Mouse (Mus musculus): Measurements from ENCODE around the gene Spp1. TPM values are rescaled to one million over a fixed set of nuclear protein-coding genes. Genes with fewer than 3 reads are reported as not detected.
"Not testable (repeated sequence)": the region's sequence is repeated elsewhere in the genome, so short reads cannot be mapped to it uniquely, and the experiment has no call there.

The Spp1 gene
- total and polyA plus RNA-seq, 2 experiments = 16.7 to 39.8 TPM

DNA sequence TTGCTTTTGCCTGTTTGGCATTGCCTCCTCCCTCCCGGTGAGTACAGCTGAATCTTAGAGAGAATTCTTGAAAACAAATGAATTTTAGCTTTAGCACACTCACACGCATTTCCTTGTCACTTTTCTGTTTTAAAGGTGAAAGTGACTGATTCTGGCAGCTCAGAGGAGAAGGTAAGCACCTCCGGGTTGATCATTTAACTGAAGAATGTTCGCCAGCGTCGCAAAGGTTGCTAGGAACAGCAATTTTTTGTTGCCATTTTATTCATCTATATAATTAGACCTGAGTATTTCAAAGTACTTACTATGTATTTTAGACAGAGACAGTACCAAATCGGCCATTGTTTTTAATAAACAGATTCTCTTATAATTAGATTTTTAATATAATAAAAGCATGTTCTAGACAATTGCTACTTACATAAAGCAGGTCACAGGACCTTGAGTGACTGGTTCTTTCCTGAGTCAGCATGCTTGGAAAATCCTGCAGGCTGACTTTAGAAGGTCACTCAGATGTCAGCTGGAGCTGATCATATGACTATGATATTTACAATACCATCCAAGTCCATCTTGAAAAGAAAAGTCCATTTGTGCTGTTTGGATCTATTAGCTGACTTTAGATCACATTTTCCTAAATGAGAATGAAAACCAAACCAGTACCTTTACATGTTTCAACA lies 1.6 kb downstream of the Spp1 start:
- Histone ChIP-seq H3K27ac (replicated peaks; ENCODE audit: insufficient read depth, low read depth, low read length) (peak overlapping the region; percentile 54; the same call in 1 of the 2 replicates), H3K36me3 (ENCODE audit: control insufficient read depth, insufficient read depth, low read length) (no peaks in the 10 kb centered on the region), H3K4me1 (ENCODE audit: control insufficient read depth, insufficient read depth, low read length) (peaks cover 5% of the 10 kb centered on the region; the same call in 1 of the 2 replicates), H3K9ac (ENCODE audit: low read depth, low read length) (no peak overlapping the region), H3K79me2 (ENCODE audit: control insufficient read depth, insufficient read depth, low read length) (no peaks in the 10 kb centered on the region), H3K27me3 (ENCODE audit: control insufficient read depth, insufficient read depth, low read length) (no peaks in the 10 kb centered on the region), H3K4me3 (ENCODE audit: insufficient read depth, low read depth, low read length) (peak overlapping the region; percentile 53; the same call in 1 of the 2 replicates)
- DNase-seq (ENCODE audit: extremely low read depth, low read depth, low spot score) = peak; percentile 74
- WGBS = 31% methylated on average over 7 of the region's 7 CpGs
- no peak for TF ChIP-seq POLR2A (IDR thresholded peaks at IDR 0.05; ENCODE audit: extremely low read depth, insufficient read depth, low read length)
- TF ChIP-seq CTCF (IDR thresholded peaks at IDR 0.05; ENCODE audit: low read depth, low read length) = no peak

DNA sequence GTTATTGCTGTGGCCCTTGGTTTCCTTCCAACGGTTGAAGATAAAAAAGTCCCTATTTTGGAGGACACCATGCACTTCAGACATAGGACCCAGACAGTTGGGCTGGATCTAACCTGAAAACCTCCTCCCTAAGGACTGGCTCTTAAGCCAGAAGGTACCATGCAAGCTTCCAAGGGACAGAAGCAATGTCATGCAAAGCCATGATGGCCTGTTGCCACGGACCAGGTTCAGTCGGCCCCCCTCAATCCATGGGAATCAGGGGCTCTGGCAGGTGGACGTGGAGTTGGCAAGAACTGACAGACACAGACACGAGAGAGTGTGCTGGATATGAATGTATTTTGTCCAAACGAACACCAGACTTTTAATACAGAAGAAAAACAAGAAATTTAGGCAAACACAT lies 7.5 kb downstream of the Spp1 start:
- Histone ChIP-seq H3K36me3 (ENCODE audit: control insufficient read depth, insufficient read depth, low read length) (no peaks in the 10 kb centered on the region), H3K9ac (ENCODE audit: low read depth, low read length) (no peak overlapping the region), H3K79me2 (ENCODE audit: control insufficient read depth, insufficient read depth, low read length) (no peaks in the 10 kb centered on the region), H3K27ac (replicated peaks; ENCODE audit: insufficient read depth, low read depth, low read length) (no peak overlapping the region), H3K4me1 (ENCODE audit: control insufficient read depth, insufficient read depth, low read length) (no peaks in the 10 kb centered on the region), H3K4me3 (ENCODE audit: insufficient read depth, low read depth, low read length) (no peak overlapping the region), H3K27me3 (ENCODE audit: control insufficient read depth, insufficient read depth, low read length) (no peaks in the 10 kb centered on the region)
- TF ChIP-seq POLR2A (IDR thresholded peaks at IDR 0.05; ENCODE audit: extremely low read depth, insufficient read depth, low read length) (no peak), CTCF (IDR thresholded peaks at IDR 0.05; ENCODE audit: low read depth, low read length) (no peak)
- 72% methylated on average over 6 of the region's 6 CpGs for WGBS
- DNase-seq (ENCODE audit: extremely low read depth, low read depth, low spot score) = no peak

DNA sequence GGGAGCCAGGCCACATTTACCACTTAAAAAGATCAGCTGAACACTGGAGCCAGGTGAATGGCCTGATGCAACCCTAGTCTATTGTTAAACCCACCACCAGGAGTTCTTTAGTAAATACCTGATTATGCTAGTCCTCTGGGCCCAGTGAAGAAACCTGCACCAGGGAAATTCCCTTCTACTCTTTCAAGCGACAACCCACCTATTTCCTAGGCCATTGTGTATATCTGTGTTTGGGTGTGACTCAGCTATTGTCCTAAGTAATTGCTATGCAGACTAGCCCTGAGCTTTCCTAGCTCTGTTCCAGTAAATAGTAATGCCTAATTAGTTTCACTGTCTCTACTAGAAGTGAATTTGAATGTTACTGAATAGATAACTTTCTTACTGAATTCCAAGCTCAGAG lies 7.9 kb downstream of the Spp1 start:
- DNase-seq (ENCODE audit: extremely low read depth, low read depth, low spot score) = no peak
- Histone ChIP-seq H3K79me2 (ENCODE audit: control insufficient read depth, insufficient read depth, low read length) (no peaks in the 10 kb centered on the region), H3K4me1 (ENCODE audit: control insufficient read depth, insufficient read depth, low read length) (no peaks in the 10 kb centered on the region), H3K36me3 (ENCODE audit: control insufficient read depth, insufficient read depth, low read length) (no peaks in the 10 kb centered on the region), H3K27me3 (ENCODE audit: control insufficient read depth, insufficient read depth, low read length) (no peaks in the 10 kb centered on the region), H3K9ac (ENCODE audit: low read depth, low read length) (no peak overlapping the region), H3K27ac (replicated peaks; ENCODE audit: insufficient read depth, low read depth, low read length) (no peak overlapping the region), H3K4me3 (ENCODE audit: insufficient read depth, low read depth, low read length) (no peak overlapping the region)
- 86% methylated on average over 1 of the region's 1 CpGs for WGBS
- no peak for TF ChIP-seq CTCF (IDR thresholded peaks at IDR 0.05; ENCODE audit: low read depth, low read length)
- no peak for TF ChIP-seq POLR2A (IDR thresholded peaks at IDR 0.05; ENCODE audit: extremely low read depth, insufficient read depth, low read length)

DNA sequence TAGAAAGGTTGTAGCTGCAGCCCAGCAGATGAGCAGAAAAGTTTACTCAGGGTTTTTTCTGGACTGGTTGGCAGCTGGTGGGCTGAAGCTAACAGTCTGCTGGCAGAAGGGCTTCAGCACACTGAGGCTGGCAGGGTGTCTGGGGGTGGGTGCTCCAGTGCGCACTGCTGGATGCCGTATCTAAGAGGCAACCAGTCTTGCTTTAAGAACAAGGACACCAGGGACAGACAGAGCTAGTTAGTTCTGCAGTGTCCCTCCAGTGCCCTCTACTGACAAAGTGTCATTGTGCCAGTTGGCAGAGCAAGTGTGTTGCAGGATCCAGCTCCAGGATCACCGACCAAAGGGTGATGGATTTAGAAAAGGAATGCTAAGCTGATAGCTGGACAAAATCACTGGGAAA lies 11.2 kb downstream of the Spp1 start:
- Histone ChIP-seq H3K9ac (ENCODE audit: low read depth, low read length) (no peak overlapping the region), H3K27me3 (ENCODE audit: control insufficient read depth, insufficient read depth, low read length) (no peaks in the 10 kb centered on the region; the same call in 1 of the 2 replicates), H3K4me3 (ENCODE audit: insufficient read depth, low read depth, low read length) (no peak overlapping the region), H3K79me2 (ENCODE audit: control insufficient read depth, insufficient read depth, low read length) (no peaks in the 10 kb centered on the region), H3K27ac (replicated peaks; ENCODE audit: insufficient read depth, low read depth, low read length) (no peak overlapping the region), H3K4me1 (ENCODE audit: control insufficient read depth, insufficient read depth, low read length) (no peaks in the 10 kb centered on the region), H3K36me3 (ENCODE audit: control insufficient read depth, insufficient read depth, low read length) (no peaks in the 10 kb centered on the region)
- TF ChIP-seq CTCF (IDR thresholded peaks at IDR 0.05; ENCODE audit: low read depth, low read length) (peak; percentile 79), POLR2A (IDR thresholded peaks at IDR 0.05; ENCODE audit: extremely low read depth, insufficient read depth, low read length) (no peak)
- whole genome bisulfite sequencing = 8% methylated on average over 3 of the region's 3 CpGs
- peak; percentile 85 for DNase-seq (ENCODE audit: extremely low read depth, low read depth, low spot score)

DNA sequence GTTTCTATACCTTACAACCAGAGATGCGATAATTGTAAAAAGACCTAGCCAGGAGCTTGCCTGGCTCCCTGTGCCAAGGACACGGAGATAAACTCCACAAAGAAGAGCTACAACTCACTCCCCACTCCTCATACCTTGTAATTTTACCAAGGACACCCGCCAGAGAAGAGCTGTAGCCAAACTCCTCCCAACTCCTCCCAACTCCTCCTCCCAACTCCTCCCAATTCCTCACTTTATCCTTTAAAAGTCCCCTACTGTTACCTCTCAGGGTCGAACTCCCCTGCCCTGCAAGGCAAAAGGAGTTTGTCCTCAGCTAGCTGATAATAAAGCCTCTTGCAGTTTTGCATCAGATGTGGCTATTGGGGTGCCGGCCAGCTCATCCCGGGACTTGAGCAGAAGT lies 13.4 kb downstream of the Spp1 start:
- not testable (repeated sequence) for H3K4me1 ChIP-seq (ENCODE audit: control insufficient read depth, insufficient read depth, low read length); DNase-seq (ENCODE audit: extremely low read depth, low read depth, low spot score); H3K9ac ChIP-seq (ENCODE audit: low read depth, low read length); H3K27ac ChIP-seq (replicated peaks; ENCODE audit: insufficient read depth, low read depth, low read length); H3K79me2 ChIP-seq (ENCODE audit: control insufficient read depth, insufficient read depth, low read length); H3K36me3 ChIP-seq (ENCODE audit: control insufficient read depth, insufficient read depth, low read length); H3K27me3 ChIP-seq (ENCODE audit: control insufficient read depth, insufficient read depth, low read length); H3K4me3 ChIP-seq (ENCODE audit: insufficient read depth, low read depth, low read length)
- 37% methylated on average over 6 of the region's 6 CpGs for WGBS

DNA sequence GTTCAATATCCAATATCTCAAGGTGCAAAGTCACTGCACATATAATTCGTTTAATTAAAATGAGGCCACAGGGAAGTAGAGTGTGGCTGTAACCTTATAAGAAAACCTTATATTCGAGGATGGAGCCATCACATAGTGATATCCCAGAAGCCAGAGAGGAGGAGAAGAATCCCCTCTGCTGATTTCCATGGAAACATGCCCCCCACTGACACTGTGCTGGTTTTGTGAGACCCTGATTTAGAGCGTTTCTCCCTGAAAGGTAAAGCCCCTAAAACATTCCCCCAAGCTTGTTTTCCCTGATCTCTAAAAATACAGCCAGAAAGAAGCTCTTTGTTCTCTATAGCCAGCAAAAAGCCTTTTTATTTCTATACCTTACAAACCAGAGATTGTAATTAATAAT lies 14.6 kb downstream of the Spp1 start:
- H3K36me3 ChIP-seq (ENCODE audit: control insufficient read depth, insufficient read depth, low read length) = no peaks in the 10 kb centered on the region
- TF ChIP-seq CTCF (IDR thresholded peaks at IDR 0.05; ENCODE audit: low read depth, low read length) = no peak
- no peak for TF ChIP-seq POLR2A (IDR thresholded peaks at IDR 0.05; ENCODE audit: extremely low read depth, insufficient read depth, low read length)
- WGBS = 52% methylated on average over 3 of the region's 3 CpGs
- no peak overlapping the region for H3K27ac ChIP-seq (replicated peaks; ENCODE audit: insufficient read depth, low read depth, low read length)
- H3K4me1 ChIP-seq (ENCODE audit: control insufficient read depth, insufficient read depth, low read length) = no peaks in the 10 kb centered on the region
- DNase-seq (ENCODE audit: extremely low read depth, low read depth, low spot score) = no peak
- no peaks in the 10 kb centered on the region; the same call in 1 of the 2 replicates for H3K27me3 ChIP-seq (ENCODE audit: control insufficient read depth, insufficient read depth, low read length)
- H3K9ac ChIP-seq (ENCODE audit: low read depth, low read length) = no peak overlapping the region
- no peak overlapping the region for H3K4me3 ChIP-seq (ENCODE audit: insufficient read depth, low read depth, low read length)
- no peaks in the 10 kb centered on the region for H3K79me2 ChIP-seq (ENCODE audit: control insufficient read depth, insufficient read depth, low read length)

Data from liver, adult 2 months (tissue).